Mouse (Mus musculus) spleen, adult 2 months (tissue): Measurements from ENCODE around the gene Atf5.

Experiments
- CTCF ChIP-seq: fragments of 200-500 bp; IDR thresholded peaks from 2 replicates; pipeline ENCODE4 v1.5.1; 2011; ENCODE audit warnings: mild to moderate bottlenecking, inconsistent platforms; ENCODE audit not compliant: insufficient read depth, insufficient read length, insufficient replicate concordance; ENCODE audit errors: extremely low read depth
- POLR2A ChIP-seq: fragments of 200-500 bp; IDR thresholded peaks from 2 replicates; pipeline ENCODE4 v1.6.1; 2011; ENCODE audit warnings: low read depth, low read length, inconsistent platforms

- TF ChIP-seq CTCF (no peak), POLR2A (no peak)
Observed at GRCm38 (mm10) chr7:44817441-44817840, 983 bp upstream of the Atf5 start.
